Mouse (Mus musculus): Measurements from ENCODE around the gene Sgcd.

Gene Sgcd

GRCm38 (mm10) chr11:47250301-47250700 lies 738.5 kb downstream of the Sgcd start:
- DNase-seq = no peak

- no peak for DNase-seq
Measured at GRCm38 (mm10) chr11:47248345-47248893, 740.4 kb downstream of the Sgcd start.

DNA sequence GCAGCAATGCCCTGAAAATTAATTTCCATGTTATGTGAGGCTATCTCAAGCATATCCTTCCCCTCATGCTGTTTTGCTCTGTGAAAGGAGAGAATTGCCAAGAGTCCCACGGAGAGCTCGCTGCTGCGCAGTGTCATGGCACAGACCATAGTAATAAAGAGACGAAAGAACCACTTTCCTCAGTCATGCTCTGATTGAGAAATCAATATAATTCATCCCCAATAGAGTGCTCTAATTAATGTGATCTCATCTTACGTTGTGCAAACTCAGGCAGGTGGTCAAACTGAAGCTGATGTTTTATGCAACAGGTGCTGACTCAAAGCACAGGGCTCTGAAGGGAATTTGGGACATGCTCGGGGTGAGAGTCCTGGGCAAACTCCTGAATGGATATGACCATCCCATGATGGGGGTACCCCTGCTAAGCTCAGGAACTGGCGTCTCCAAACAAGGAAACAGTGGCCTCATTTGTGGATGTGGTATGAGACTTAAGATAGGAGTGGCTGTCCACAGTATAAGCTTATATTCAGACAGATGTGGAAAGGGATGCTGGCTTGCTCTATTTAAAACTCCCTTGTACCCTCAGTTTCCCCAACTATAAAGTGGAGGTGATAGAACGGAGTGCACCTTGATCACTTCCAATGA lies 740.9 kb downstream of the Sgcd start:
- DNase-seq = no peak

GRCm38 (mm10) chr11:47242401-47242800 lies 746.4 kb downstream of the Sgcd start:
- DNase-seq = no peak

DNA sequence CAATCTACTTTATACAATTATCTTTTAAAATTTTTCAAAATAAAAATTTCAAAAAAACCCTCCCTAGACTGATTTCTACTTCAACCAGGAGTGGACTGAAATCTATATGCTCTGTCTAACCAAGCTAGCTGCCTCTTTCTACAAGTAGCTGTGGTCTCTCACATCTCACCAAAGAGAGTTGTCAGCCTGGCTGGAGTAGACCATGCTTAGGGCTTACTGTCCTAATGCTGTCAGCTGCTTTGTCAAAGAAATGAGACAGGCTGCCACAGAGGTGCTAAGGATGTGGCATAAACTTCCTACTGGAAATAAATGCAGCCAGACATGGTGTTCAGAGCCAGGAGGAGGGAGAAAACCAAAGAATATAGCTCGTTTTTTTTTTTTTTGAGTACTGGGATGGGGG lies 760.5 kb downstream of the Sgcd start:
- DNase-seq = no peak

- DNase-seq = no peak
Measured at GRCm38 (mm10) chr11:47224148-47224547, 764.6 kb downstream of the Sgcd start.

GRCm38 (mm10) chr11:47211531-47211930 lies 777.2 kb downstream of the Sgcd start:
- DNase-seq = no peak

DNA sequence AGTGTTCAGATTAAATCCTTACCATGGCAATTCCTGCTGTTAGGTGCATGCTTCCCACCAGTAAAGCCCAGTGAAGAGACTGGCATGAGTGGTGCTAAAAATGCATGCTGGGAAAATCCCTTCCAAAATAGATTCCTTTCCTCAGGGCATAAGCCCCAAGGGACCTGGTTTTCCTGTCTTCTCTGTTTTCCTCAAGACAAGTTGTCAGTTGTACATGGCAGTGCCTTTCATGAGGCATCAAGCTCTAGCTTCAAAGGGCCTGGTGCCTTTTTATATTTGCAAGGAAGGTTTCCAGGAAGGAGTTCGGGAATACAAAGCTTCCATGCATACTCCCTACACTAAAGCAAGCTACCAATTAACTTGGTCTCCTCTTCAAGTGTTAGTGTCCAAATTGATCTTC lies 782.3 kb downstream of the Sgcd start:
- no peak for DNase-seq

DNA sequence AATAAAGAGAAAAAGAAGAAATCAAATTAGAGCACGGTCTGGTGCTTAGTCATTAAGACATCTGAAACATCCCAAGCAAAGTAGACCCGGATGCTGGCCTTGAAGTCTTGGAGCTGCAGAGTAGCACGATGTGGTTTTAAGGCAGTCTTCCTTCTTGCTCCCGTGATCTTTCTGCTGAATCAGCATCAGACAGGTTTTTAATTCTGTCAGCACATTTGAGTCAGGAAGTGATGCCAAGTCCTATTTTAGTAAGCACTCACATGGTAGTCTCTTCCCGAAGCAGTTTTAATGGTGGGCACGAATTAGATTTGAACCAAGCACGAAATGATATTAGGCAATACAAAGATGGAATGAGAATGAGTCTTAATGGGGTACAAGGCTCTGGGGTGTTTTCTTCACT lies 789.7 kb downstream of the Sgcd start:
- no peak for DNase-seq

DNA sequence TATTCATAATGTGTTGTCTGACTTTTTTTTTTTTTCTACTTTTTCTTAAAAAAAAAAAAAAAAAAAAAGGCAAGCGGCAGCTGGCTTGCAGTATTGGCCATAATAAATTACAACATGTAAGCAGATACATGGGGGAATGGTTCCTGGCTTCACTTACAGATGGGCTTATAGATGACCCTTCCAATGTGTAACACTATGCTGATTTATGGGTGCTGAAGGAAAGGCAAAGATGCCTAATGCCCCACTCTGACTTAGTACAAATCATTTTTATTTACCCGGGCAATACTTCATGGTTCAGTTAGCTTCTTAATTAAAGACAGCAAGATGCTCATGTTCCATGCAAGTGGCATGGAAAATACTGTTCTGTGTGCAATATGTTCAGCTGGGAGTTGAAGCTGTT lies 800.2 kb downstream of the Sgcd start:
- DNase-seq = no peak

- DNase-seq = no peak
Measured at GRCm38 (mm10) chr11:47174977-47175376, 813.8 kb downstream of the Sgcd start.

- DNase-seq = peak in 1 of 2 experiments; percentile 9
Measured at GRCm38 (mm10) chr11:47170926-47171625, 817.7 kb downstream of the Sgcd start.

DNA sequence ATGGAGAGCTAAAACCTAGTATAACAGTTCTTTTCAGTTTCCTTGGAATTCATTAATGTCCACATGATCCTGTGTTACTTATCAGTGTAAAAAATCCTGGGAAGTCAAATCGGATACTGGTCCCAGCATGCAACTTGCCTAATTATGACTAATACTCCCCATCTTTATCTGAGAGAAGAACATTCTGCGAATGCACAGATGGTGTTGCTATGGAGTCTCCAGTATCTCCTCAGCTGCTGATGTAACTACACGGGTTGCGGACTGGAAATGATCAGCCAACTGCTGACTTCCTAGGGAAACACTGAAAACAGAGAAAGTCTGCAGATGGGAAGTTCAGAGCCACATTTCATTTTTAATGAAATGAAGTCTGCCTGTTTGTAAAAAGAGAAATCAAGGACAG lies 821.4 kb downstream of the Sgcd start:
- DNase-seq = no peak

DNA sequence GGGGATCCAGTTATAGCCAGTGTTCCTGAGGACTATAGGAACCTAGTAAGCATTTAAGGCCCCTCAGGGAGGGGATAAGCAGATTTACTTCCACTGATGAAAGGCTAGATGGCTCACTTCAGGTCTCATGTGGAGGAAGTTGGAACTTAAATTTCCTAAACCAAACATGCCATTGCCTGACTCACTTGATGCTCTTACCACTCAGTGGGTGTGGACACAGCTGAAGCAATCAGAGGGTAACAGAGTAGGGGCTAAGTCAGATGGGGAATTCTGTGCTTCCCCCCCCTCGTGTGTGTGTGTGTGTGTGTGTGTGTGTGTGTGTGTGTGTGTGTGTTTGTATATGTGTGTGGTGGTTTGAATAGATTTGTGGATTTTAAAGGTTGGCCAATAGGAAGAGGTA lies 830.7 kb downstream of the Sgcd start:
- no peak for DNase-seq

- DNase-seq = peak in 1 of 2 experiments; percentile 3
Measured at GRCm38 (mm10) chr11:47156730-47157693, 831.8 kb downstream of the Sgcd start.

GRCm38 (mm10) chr11:47154837-47155430 lies 833.8 kb downstream of the Sgcd start:
- DNase-seq = no peak

DNA sequence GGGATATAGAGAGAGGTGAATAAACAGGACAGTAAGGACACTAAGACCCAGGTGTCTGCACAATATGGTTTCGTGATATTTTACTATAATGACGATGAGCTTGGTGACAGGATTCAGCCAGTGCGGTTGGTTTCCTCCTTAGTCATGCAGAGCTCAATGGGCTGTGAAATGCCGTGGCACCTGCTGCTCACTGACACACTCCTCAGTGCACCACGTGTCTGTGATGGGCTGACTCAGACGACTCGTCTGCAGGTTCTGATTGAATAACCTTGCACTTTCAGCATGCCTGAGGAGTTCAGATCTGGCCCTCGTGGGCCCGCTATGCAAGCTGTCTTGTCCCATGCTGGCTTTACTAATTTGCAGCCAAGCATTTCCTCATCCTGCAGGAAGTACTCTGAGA lies 839.2 kb downstream of the Sgcd start:
- peak; percentile 1 to 22 for DNase-seq

GRCm38 (mm10) chr11:47139867-47140266 lies 848.9 kb downstream of the Sgcd start:
- DNase-seq = no peak

DNA sequence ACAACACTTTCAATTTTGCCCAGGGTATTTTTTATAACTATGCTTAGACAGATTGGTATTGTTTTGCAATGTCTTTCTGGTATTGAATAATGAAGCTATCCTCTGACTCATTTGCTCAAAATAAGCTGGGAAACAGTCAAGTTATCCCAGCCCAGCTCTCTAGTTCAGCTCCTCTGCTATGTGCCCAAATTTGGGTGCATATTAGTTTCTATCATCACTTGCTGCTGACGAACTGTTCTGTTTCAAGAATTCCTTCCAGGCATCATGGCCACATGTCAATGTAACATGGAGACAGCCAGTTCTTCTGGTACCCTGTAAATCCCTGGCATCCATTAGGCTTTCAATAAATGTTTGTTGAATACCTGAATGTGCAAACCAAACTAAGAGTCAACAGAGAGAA lies 849.5 kb downstream of the Sgcd start:
- no peak for DNase-seq

DNA sequence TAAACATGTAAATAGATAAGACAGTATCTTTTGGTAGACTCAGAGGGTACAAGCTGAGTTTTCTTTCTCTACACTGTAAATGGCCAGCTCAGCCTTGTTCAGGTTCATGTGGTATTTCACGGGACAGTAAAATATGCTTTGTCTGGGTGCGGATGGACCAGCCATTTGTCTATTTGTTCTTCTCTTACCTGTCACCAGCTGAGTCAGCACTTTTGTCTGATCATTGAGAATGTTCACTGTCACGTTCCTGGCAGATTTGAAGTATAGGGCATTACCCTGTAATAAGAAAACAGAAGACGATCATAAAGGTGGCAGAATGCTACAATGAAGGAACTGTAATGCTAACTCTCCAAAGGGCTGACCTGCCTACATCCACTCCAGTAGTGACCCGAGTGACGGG lies 856.4 kb downstream of the Sgcd start:
- no peak for DNase-seq

GRCm38 (mm10) chr11:47130432-47130831 lies 858.3 kb downstream of the Sgcd start:
- DNase-seq = no peak

DNA sequence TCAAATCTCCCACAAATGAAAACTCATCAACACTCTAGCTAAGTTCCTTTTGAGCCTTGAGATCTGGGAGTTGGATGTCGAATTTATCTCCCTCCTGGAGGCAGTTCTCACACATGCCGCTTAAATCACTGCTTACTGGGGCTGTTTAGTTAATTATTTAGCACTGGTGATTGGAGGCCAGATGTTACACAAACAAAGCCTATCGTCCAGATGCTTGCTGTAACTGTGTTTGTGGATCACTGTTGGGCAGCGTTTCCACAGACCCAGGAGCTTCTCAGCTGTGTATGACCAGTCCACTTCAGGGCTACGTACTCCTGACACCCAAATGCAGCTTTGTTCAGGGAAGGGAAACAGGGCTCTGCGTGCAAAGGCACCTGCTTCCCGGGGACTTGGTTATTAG lies 858.8 kb downstream of the Sgcd start:
- DNase-seq = peak in 1 of 2 experiments; percentile 4

DNA sequence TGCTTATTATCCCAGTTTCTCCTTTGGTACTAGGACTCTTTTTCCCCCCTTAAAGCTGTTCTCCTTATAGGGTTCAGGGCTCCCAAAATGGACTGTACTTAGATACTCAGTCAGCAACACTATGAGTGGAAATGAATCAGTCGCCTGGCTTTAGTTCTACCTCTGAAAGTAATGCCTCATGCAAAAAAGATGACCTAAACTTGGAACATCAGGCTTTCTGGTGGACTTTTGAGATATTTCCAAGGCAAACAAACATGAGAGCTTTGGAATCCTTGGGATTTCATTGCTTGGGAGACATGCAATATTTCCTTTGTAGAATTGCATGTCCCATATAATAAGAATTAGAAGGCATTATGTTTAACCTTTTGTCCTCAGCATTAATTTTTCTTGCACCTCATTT lies 859.6 kb downstream of the Sgcd start:
- DNase-seq = peak in 1 of 2 experiments; percentile 9

All from kidney, adult 8-10 months (tissue).